Mouse (Mus musculus): ENCODE data around the gene Cldn10.

DNA sequence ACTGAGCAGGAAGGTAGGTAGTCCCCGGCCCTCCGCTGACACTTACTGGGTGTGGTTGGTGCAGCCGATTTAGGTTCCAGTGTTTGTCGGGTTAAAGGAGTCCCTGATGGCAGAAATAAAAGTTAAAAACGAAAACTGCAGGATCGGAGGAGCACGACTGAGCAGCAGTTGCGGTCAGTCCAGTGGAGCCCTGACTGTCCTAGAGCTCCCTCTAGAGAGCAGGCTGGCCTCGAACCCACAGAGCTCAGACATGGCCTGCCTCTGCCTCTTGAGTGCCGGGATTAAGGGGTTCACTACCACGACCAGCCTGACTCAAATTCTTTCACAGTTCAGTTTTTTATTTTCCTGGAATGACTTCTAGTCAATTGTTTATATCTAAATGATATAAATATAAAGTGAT lies 112.2 kb downstream of the Cldn10 start:
- 0 out of 2 replicates have a peak, but pooled peaks have one; percentile 11 for TF ChIP-seq CTCF (IDR thresholded peaks at IDR 0.05; ENCODE audit: control insufficient read depth, insufficient read depth, low read length)
- no peak for TF ChIP-seq POLR2A (IDR thresholded peaks at IDR 0.05; ENCODE audit: borderline replicate concordance, control insufficient read depth, low read depth, low read length)
